Mouse (Mus musculus) megakaryocyte-erythroid progenitor cell, adult 5-6 weeks (primary cell): ENCODE results near the gene Ndufc1. TPM values are rescaled to one million over a fixed set of nuclear protein-coding genes. Genes with fewer than 3 reads are reported as not detected.
"Not testable (repeated sequence)": the region's sequence is repeated elsewhere in the genome, so short reads cannot be mapped to it uniquely, and the experiment has no call there.

ENCODE experiments used
- ATAC-seq: replicated peaks from 2 replicates; pipeline ENCODE4 v1.8.0; 2016; ENCODE audit warnings: mild to moderate bottlenecking, inconsistent platforms; ENCODE audit not compliant: severe bottlenecking, poor library complexity, low FRiP score, low TSS enrichment
- total RNA-seq, 2 experiments: library from RNA; stranded (forward) in 1 of 2; stranded (reverse) in 1 of 2; fragments of 200-1000, 215-1000 nt in 1 of 2; fragments of >200 nt in 1 of 2; fragmentation: Nextera tagmentation in 1 of 2; gene quantifications; 2 replicates each; pipeline ENCODE4 v1.2.3; 2014 to 2017

Ndufc1 gene
- total RNA-seq (2014; fragmentation: Nextera tagmentation) (273 and 323 TPM in 2 replicates), total RNA-seq (2017) (64.5 and 116 TPM in 2 replicates)

DNA sequence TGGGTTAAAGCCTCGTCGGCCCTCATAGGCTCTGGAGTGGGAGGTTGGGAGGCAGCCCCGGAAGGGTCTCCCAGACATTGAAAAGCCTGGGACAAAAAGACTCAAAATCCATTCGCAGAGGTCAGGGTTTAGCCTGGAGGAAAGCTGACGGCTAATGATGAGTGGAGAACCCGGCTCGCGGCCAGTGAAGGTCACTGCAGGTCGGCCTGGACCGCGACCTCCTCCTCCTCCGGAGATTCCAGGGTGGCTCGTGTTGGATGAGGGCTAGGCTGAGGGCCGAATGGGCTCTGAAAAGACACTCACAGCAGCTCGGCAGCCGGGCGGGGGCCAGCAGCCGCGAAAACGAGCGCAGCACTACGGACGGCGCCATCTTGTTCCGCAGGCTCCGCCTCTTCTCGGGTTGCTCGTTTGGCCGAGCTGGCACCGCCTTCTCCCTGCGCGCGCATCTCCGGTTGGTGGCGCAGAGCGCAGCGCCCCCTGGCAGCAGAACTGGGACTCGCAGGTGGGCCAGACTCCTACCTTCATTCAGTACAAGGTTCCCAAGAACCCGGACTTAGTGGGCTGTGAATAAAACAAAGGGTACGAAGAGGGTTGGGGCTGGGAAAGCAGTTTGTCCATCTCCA lies at the start of gene Ndufc1:
Gene Ndufc1, minus strand, starts transcription at position 428 of the 623 bp plus-strand sequence.
- peak; percentile 88 for ATAC-seq

DNA sequence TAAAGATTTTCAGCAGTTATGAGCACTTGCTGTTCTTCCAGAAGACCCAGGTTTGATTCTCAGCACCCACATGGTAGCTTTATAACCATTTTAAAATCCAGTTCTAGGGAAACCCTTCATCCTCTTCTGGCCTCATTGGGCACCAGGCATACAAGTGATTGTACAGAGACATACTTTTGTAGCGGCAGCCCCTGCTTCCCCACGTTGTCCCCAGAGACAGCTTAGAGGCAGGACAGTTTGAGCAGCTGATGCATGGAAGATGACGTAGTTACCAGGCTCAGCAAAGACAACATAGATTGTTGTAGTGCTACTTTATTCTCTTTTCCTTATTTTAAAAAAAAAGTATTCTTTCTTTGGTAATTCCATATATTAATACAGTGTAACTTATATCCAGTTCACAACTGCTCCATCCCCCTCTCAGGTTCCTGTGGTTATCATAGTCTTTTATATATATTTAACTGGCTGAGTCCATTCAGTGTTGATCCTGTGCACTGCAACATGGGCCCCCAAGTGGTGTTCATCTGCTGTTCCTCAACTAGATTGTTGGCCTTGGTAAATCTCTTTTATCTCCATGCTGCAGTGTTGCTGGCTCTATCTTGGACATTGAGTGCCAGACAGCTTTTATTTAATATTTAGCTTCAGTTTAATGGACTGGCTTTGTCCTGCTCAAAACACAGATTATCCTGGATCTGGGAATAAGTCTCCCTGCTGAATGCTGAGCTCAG lies 26.2 kb upstream of the Ndufc1 start:
- ATAC-seq: peak; percentile 74

DNA sequence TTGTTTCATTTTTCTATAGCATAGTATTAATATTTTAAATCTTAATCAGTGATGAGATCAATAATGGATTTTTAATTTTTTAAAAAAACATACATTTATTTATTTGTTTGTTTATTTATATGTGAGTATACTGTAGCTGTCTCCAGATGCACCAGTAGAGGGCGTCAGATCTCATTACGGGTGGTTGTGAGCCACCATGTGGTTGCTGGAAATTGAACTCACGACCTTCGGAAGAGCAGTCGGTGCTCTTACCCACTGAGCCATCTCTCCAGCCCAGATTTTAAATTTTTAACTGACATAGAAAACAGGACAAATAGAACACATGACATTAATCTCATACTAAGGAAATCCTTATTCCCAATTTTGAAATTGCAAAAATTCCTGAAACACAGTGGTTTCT lies 25.6 kb upstream of the Ndufc1 start:
- not testable (repeated sequence) for ATAC-seq

DNA sequence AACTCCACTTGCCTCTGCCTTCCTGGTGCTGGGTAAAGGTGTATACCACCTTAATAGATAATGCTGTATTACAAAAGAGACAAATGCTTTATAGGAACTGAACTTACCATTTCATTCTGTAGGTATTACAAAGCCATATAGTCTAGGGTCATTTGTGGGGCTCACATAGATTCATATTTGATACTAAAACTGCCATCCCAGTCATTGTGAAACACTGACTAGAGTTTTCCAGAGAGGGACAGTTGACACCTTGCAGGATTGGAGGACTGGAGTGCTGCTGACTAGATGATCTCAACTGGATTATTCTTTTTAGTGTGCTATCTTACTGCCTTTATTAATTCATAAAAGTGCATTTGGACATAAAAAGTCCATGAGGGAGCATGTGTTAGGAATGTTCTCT lies 16.6 kb upstream of the Ndufc1 start:
- no peak for ATAC-seq

DNA sequence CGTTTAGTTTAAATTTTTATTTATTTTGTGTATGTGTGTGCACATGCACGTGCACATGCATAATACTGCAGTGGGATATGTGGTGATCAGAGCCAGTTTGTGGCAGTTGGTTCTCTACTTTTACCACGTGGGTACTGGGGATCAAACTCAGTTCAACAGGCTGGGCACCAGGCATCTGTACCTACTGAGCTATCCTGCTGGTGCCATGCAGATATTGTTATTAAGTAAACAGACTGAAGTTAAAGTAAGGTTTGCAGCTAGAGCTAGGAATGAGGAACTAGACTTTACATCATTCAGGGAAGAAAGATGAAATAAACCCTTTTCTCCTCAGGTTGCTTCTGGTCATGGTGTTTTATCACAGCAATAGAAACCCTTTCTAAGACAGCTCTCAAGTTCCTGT lies 13.1 kb upstream of the Ndufc1 start:
- ATAC-seq: no peak

DNA sequence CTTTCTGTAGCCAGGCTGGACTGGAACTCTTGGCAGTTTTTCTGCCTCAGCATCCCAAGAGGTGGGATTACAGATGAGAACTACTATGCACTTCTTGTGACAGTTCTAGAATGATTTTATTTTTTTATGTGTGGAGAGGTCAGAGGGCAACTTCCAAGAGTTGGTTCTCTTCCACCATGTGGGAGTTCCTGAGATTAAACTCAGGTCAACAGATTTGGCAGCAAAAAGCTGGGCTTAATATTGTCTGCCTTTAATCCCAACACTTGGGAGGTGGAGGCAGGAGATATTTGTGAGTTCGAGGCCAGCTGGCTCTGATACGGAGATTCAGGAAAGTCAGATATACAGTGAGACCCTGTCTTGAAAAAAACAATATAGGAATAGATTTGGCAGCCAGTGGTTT lies 9.2 kb upstream of the Ndufc1 start:
- no peak for ATAC-seq

DNA sequence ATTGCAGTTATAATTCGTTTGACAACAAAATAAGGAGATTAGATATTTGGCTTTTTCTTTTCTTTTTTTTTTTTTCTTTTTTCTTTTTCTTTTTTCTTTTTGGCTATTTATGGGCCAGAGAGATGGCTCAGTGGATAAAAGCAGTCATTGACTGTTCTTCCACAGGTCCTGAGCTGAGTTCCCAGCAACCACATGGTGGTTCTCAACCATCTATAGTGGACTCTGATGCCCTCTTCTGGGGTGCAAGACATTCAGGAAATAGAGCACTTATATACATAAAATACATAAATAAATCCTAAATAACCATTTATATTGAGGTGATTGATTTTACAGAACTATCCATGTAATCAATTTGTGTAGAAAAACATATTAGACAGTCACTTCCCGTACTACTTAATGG lies 8.7 kb upstream of the Ndufc1 start:
- no peak for ATAC-seq

DNA sequence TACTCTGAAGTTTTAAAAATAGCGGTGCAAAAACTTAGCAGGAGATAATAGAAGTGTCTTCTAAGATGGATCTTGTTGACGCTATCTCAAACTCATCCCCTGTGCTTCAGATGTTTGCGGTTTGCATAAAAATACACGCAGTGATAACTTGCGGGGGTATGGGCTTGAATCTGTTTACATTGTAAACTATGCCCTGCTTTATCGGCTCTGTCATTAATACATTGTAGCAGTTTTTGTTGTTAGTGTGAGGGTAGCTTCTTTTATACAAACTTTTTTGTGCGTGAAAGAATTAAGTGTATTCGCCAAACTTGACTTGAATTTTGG lies 8.3 kb upstream of the Ndufc1 start:
- no peak for ATAC-seq

DNA sequence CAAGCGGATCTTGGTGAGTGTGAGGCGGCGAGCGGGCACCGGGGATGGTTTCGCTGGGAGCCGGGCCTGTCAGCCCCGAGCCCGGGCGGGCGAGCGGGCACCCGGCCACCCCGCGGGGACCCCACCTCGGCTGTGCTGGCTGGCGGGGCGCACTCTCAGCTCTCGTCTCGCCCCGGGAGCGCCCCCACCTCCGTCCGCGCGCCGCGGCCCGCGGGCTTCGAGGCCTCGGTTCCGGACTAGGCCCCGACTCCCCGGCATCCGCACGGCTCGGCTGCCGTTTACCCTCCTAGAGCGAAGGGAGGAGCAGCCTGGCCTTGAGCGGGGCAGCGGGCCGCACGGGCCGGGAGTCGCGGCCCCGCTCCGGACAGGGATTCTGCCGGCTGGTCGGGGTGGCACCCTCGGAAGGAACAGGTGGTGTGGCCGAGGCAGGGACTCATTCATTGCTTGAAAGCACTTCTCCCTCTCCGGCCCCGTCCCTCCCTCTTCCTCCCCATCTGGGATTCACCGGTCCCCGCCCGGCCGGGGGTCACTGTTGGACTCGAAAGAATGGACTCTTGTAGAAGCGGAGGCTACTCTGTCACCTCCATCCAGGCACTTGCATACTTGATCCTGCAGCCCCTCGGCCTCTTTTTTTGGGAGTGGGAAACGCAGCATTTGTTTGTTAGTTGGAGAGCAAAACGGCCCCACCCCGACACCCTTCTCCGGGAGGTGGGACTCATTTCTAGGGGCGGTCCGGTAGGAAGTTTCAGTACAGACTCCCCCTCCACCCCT lies 7.8 kb upstream of the Ndufc1 start:
- ATAC-seq: peak; percentile 54

DNA sequence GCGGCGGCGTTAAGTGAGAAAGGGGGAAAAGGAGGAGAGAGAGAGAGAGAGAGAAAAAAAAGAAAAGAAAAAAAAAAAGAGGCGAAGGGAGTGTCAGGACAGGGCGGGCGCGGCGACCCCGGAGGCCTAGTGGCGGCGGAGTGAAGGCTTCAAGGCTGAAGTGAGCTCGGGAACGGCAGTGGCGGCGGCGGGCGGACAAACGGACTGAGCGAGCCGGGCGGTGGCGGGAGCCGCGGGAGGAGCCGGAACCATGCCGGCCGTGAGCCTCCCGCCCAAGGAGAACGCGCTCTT lies 7.2 kb upstream of the Ndufc1 start:
- ATAC-seq: peak; percentile 23

DNA sequence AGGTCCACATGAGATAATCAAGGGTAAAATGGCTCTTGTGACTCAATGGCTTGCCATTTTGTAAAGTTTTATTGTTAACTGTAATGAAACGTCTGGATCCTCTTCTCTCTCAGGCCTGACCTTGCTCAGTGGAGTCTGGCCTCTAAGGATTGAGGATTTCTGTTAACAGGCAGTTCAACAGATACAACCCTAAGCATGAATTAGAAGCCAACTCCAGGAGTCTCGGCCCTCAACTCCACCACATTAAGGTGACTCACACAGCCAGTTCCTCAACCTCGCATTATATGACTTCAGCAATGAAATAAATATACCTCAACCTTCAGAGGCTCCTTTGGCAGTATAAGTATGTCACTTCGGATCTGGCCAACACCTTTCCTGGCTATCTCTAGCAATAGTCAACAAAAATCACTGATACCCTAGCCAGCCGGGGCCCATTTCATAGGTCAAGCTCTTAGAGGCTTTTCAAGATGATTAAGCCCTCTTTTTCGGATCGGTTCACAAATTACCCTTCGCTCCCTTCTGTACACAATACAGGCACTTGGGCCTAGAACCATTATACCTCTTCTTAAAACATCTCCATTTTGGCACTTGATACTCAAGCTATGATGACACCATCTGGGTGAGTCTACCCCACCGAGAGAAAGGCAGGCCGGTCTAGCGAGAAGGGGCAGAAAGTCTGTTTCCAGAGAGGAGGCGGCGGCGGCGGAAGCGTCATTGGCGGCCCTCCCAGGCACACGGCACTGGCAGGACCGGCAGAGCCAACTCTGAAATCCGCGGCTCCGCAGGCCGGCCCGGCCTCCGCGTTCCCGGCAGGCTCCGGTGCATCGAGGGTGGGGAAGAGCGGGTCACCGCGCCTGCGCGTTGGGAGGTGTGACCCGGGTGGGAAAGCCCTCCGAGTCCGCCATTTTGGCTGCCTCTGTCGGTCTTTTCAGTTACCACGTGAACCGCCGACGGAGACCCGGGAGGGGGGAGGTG lies 6.6 kb upstream of the Ndufc1 start, which contains the start of gene Naa15:
Gene Naa15, plus strand, starts transcription at position 51 of the 975 bp plus-strand sequence.
- peak; percentile 87 for ATAC-seq

DNA sequence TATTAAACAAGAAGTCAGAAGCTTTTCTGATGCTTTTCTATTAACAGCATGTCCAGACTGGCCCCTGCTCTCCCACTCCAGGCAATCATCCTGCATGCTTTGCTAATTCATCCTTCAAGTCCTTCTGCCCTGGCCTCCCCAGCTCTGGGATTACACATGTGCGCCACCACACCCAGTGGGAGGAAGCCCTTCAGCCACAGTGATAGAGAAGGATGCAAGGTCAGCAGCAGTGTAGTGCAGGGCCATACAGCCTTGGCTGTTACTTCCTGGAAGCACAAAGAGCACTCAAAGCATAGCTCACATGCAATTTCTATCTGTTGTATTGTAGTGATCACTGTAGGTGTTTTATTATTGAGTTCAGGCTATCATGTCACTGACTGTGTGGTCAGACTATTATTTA lies 4.5 kb upstream of the Ndufc1 start:
- no peak for ATAC-seq

DNA sequence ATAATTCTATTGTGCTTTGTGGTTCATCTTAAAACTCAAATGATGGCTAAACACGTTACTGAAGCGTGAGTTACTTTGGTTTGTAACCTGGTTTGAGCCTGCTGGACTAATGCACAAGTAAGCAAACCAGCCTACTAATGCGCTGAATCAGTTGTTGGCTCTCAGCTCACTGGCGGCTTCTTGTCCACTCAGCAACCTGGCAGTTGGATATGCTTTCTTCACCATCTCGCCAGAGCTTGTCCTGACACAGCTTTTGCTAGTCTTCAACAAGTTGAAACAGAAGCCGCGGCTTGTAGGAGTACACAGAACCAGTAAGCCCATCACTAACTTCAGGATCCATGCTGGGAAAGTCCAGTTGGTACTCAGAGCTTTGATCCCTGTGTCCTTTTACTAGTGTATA lies 3.7 kb upstream of the Ndufc1 start:
- ATAC-seq: no peak

DNA sequence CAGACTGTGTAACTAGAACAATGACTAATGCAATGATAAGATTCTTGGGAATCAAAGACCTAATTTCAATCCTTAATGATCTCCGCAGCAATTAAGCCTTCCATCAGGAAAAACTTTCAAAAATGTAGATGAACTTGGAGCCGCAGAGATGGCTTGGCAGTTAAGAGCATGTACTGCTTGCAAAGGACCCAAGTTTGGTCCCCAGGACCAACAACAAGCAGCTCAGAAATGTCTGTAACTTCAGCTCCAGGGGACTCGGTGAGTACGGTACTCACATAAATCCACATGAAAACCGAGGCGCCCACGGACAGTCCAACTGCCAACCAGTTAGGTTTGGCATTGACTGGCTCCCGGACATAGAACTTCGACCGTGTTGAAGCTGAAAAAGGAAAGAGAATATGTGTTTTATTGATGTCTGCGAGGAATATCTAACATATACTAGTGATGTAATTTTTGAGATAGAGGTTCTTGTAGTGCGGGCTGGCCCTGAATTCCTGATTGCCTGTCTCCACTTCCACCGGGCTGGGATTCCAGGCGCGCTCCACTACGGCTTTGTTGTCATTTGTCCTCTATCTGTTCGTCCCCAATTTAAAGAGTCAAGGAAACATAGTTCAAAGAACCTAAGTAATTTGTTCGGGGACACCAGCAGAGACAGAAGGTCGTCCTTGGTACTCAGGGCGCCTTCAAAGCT lies 773 bp downstream of the Ndufc1 start:
- peak; percentile 32 for ATAC-seq

DNA sequence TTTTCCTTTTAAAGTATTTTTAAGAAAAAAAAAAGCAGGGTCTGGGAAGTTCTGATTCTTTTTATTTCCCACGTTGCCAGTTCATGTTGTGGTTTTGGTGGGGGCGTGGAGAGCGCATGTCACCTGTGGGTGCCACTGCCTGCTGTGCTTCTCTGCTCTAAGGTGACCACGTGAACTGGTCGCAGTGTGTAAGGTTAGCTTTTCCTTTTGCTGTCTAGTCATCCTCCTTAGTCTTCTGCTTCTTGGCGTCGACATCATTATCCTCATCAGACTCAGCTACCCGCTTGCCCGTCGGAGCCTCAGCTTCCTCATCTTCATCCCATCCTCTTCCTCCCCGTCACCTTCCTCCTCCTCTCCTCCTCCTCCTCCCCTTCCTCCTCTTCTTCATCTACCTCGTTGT lies 6.2 kb downstream of the Ndufc1 start:
- no peak for ATAC-seq

DNA sequence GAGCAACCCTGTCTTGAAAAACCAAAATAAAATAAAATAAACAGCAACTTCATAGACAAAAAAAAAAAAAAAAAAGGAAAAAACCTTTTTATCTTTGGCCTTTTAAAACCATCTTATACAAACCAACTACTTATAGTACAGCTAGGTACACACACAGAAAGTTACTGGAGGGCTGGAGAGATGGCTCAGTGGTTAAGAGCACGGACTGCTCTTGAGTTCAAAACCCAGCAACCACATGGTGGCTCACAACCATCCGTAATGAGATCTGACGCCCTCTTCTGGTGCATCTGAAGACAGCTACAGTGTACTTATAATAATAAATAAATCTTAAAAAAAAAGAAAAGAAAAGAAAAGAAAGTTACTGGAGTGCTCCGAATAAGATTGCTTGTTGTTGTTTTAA lies 6.7 kb downstream of the Ndufc1 start:
- not testable (repeated sequence) for ATAC-seq

DNA sequence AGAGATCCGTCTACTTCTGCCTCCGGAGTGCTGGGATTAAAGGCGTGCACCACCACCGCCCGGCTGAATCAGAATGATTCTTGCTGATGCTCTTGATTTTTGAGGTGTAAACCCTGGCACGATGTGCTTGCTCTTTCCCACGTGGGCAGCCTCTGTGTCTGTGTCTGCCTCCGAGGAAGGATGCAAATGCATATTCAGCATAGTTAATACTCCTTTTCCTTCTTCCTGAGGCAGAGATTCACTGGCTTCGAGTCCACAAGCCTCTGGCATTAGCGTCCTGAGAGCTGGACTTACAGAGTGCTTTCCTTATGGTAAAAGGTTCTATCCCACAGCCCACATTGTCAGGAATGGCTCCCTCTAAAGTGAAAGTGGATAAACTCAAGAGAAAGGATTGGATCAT lies 8.1 kb downstream of the Ndufc1 start:
- no peak for ATAC-seq

DNA sequence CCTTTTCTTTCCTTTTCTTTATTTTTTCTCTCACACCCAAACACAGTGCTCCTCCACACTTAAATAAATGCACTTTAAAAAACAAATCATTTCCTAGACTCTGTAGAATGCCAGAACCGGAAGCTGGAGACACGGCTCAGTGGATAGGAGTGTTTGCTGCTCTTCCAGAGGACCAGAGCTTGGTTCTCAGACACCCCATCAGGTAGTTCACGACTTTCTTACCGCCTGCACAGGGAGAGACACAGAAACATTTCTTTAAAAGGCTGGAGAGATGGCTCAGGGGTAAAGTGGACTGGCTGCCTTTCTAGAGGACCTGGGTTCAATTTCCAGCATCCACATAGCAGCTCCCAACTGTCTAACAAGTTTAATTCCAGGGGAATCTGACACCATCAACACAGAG lies 9.3 kb downstream of the Ndufc1 start:
- no peak for ATAC-seq

DNA sequence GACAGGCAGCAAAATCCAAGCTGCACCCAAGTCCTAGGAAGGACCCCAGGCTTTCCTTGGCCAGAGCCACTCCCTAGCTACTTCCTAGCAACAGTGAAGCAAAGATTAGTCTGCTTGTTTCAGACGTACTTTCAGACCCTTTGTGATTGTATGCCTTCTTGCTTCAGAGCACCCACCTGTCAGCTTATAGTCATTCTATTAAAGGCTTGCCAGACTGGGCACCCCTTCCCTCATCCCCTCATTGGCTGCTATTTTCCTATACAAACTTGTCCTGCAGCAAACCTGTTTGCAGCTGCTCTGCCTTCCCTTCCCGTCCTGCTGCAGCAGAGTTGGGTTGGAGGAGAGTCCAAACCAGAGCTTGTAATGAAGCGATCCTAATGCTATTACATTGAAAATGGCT lies 10.1 kb downstream of the Ndufc1 start:
- ATAC-seq: no peak
